Mouse (Mus musculus) liver, embryonic 11.5 days (tissue): ENCODE results near the gene R3hdm2. TPM values are rescaled to one million over a fixed set of nuclear protein-coding genes. Genes with fewer than 3 reads are reported as not detected.

Source experiments
- ATAC-seq: fragments of 200-750 bp; cut with Nextera tagmentation; replicated peaks from 2 replicates; pipeline ENCODE4 v1.8.0; 2017; ENCODE audit warnings: moderate number of reproducible peaks, mild to moderate bottlenecking, moderate TSS enrichment, moderate library complexity; ENCODE audit not compliant: low FRiP score
- DNase-seq: peaks from one replicate; pipeline ENCODE4 v3.0.0-alpha.2; 2017; ENCODE audit warnings: low spot score
- H3K27ac ChIP-seq: fragments of 300-500 bp; sonication (generic); 2 replicates; pipeline ENCODE4 v1.5.1; 2014; ENCODE audit warnings: mild to moderate bottlenecking, low read depth, low read length, control low read depth
- H3K27me3 ChIP-seq: fragments of 300-500 bp; sonication (generic); replicated peaks from 2 replicates; pipeline ENCODE4 v1.6.1; 2014; ENCODE audit warnings: low read length, mixed read lengths; ENCODE audit not compliant: control insufficient read depth, insufficient read depth
- H3K36me3 ChIP-seq: fragments of 300-500 bp; sonication (generic); 2 replicates; pipeline ENCODE4 v1.6.1; 2014; ENCODE audit warnings: mild to moderate bottlenecking, low read length, moderate library complexity, mixed read lengths; ENCODE audit not compliant: control insufficient read depth, insufficient read depth
- H3K4me1 ChIP-seq: fragments of 300-500 bp; sonication (generic); replicated peaks from 2 replicates; pipeline ENCODE4 v1.6.1; 2014; ENCODE audit warnings: low read length, mixed read lengths; ENCODE audit not compliant: control insufficient read depth, insufficient read depth
- H3K4me2 ChIP-seq: fragments of 300-500 bp; sonication (generic); 2 replicates; pipeline ENCODE4 v1.6.1; 2014; ENCODE audit warnings: mild to moderate bottlenecking, control low read depth, moderate library complexity
- H3K4me3 ChIP-seq: fragments of 300-500 bp; sonication (generic); 2 replicates; pipeline ENCODE4 v1.5.1; 2014; ENCODE audit warnings: low read depth, low read length, control low read depth
- H3K9ac ChIP-seq: fragments of 300-500 bp; sonication (generic); 2 replicates; pipeline ENCODE4 v1.6.1; 2014; ENCODE audit warnings: low read depth, low read length, control low read depth
- H3K9me3 ChIP-seq: fragments of 300-500 bp; sonication (generic); 2 replicates; pipeline ENCODE4 v1.6.1; 2016; ENCODE audit warnings: low read length, inconsistent platforms, mixed read lengths; ENCODE audit not compliant: control insufficient read depth
- WGBS: fragments of 180-500 bp; shearing (Covaris S2); extraction: QIAGEN DNeasy Blood & Tissue Kit; methylation state at CpG from one replicate; pipeline ENCODE4 v1.1.7; 2014; 5-methylcytosine and 5-hydroxymethylcytosine counted together
- polyA plus RNA-seq: library from polyadenylated mRNA; unstranded; fragments of >200 nt; fragmentation: Nextera tagmentation; extraction: Ambion mirVana; gene quantifications from 2 replicates; pipeline ENCODE4 v1.2.1, GENCODE M21; 2014

The R3hdm2 gene
- polyA plus RNA-seq, 1 experiment from 2014 or later, result 33.8 TPM

- Histone ChIP-seq H3K9ac (no peak overlapping the region), H3K9me3 (no peaks in the 10 kb centered on the region), H3K27me3 (peaks cover 93% of the 10 kb centered on the region), H3K27ac (no peak overlapping the region), H3K4me1 (peaks cover 10% of the 10 kb centered on the region), H3K36me3 (no peaks in the 10 kb centered on the region), H3K4me2 (no peak overlapping the region), H3K4me3 (no peak overlapping the region)
- 8% methylated on average over 17 of the region's 17 CpGs for WGBS
- ATAC-seq (no peak), DNase-seq (peak; percentile 36)
Observed at GRCm38 (mm10) chr10:127527481-127527880, 147.4 kb downstream of the R3hdm2 start.

DNA sequence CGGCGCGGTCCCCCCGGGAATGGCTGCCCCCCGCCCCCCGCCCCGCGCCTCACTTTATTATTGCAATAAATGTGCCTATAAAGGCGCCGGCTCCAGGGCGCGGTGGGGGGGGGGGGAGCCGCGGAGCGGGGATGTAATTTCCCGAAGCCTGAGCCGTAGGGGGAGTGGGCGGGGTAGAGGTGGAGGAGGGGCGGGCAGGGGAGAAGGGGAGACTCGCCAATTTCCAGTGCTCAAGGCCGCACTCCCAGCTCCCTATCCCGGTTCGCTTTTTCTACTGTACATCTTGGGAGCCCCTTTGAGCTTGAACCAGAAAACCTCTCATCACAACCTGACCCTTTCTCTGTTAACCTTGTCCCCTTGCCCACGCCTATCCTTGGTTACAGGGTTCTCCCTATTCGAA, 150.8 kb downstream of the R3hdm2 start:
- no peak overlapping the region for H3K27ac ChIP-seq
- no peak overlapping the region for H3K4me2 ChIP-seq
- peaks cover 100% of the 10 kb centered on the region for H3K27me3 ChIP-seq
- ATAC-seq, result no peak
- H3K4me3 ChIP-seq, result no peak overlapping the region
- H3K36me3 ChIP-seq, result no peaks in the 10 kb centered on the region
- 3% methylated on average over 25 of the region's 25 CpGs for WGBS
- no peak for DNase-seq
- peaks cover 16% of the 10 kb centered on the region for H3K4me1 ChIP-seq
- H3K9ac ChIP-seq, result no peak overlapping the region
- no peaks in the 10 kb centered on the region for H3K9me3 ChIP-seq

- Histone ChIP-seq H3K36me3 (no peaks in the 10 kb centered on the region), H3K9me3 (no peaks in the 10 kb centered on the region), H3K27ac (no peak overlapping the region), H3K27me3 (peaks cover 100% of the 10 kb centered on the region), H3K9ac (no peak overlapping the region), H3K4me3 (no peak overlapping the region), H3K4me2 (no peak overlapping the region), H3K4me1 (peaks cover 11% of the 10 kb centered on the region)
- ATAC-seq (no peak), DNase-seq (no peak)
- WGBS, result 2% methylated on average over 4 of the region's 4 CpGs
Observed at GRCm38 (mm10) chr10:127531548-127531947, 151.4 kb downstream of the R3hdm2 start.

- H3K27ac ChIP-seq, result no peak within 1 kb of the TSS
- ATAC-seq, result peak; percentile 16
Observed at GRCm38 (mm10) chr10:127534036-127534928, 154.2 kb downstream of the R3hdm2 start, which contains the start of gene Nxph4. TSS of gene Nxph4 (minus strand) at chr10:127534559.

DNA sequence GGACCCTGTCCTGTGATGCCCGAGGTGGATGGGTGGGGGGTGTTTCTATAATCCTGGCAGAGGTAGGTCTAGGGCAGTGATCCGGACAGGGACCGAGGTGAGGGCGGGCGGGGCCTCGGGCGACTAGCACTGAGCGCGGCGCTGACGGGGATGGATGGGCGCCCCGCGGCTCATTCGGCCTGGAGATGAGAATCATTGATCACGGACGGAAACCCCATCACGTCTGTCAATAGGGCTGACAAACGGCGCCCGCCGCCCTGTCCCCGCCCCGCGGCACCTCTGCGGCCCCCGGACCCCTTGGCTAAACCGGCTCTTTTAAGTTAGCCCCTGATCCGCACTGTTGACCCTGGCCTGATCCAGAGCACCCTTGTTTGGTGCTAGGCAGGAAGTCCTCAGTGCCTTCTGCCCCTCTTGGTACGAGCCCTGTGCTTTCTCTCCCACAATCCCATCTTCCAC, 154.8 kb downstream of the R3hdm2 start:
- Histone ChIP-seq H3K9ac (no peak overlapping the region), H3K4me3 (peak overlapping the region; percentile 45), H3K27ac (no peak overlapping the region), H3K4me2 (peak overlapping the region; percentile 69), H3K4me1 (peaks cover 11% of the 10 kb centered on the region), H3K27me3 (peaks cover 78% of the 10 kb centered on the region), H3K9me3 (no peaks in the 10 kb centered on the region), H3K36me3 (peaks cover 7% of the 10 kb centered on the region; the same call in 1 of the 2 replicates)
- ATAC-seq (0 out of 2 replicates have a peak, but pooled peaks have one; percentile 8), DNase-seq (no peak)
- WGBS, result 2% methylated on average over 30 of the region's 30 CpGs

More at GRCm38 (mm10) chr10:127534036-127534928, 154.2 kb downstream of the R3hdm2 start, which contains the start of gene Nxph4:
- Histone ChIP-seq H3K4me3 (peak within 1 kb of the TSS; percentile 45), H3K9me3 (no peaks in the 10 kb centered on the region), H3K4me1 (peaks cover 11% of the 10 kb centered on the region), H3K4me2 (peak within 1 kb of the TSS; percentile 69), H3K27me3 (peaks cover 83% of the 10 kb centered on the region), H3K36me3 (peaks cover 2% of the 10 kb centered on the region; the same call in 1 of the 2 replicates), H3K9ac (no peak within 1 kb of the TSS)
- no peak for DNase-seq
- under 1% methylated on average over 76 of the region's 78 CpGs for WGBS

DNA sequence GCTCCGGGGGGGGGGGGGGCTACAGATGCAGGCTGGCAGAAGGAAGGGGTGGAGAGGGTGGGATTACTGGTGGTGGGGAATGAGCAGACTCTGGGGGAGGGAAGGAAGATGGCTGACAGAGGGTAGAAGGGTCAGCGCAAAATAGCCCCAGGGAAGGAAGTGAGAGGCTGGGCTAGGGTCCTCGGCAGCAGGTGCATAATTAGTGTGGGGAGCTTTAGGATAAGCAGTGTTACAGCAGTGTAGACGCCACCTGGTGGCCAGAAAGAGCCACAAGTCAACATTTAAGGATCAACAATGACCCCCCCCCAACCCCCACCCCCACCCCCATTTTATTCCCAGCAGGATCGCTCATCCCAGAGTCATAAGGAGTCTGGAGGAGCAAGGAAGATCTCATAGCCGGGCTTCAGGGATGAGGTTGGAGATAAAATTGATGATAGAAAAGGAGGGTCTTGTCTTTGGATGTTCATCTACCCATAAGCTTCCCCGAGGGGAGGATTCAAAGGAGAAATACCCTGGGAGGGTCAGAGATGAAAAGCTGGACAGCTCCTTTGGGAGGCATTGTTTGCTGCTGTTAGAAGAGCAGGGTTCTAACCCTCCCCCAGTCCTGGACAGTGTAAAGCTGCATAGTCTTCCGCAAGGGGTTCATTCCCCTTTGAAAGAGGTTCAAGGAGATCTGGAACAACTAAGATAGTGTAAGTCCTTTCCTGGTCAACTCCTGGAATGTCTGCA, 156.6 kb downstream of the R3hdm2 start:
- ATAC-seq (no peak), DNase-seq (no peak)
- Histone ChIP-seq H3K9ac (no peak overlapping the region), H3K27ac (no peak overlapping the region), H3K4me3 (no peak overlapping the region), H3K36me3 (peaks cover 9% of the 10 kb centered on the region; the same call in 1 of the 2 replicates), H3K27me3 (peaks cover 60% of the 10 kb centered on the region), H3K4me2 (no peak overlapping the region), H3K4me1 (peaks cover 11% of the 10 kb centered on the region), H3K9me3 (no peaks in the 10 kb centered on the region)
- 15% methylated on average over 8 of the region's 8 CpGs for WGBS

DNA sequence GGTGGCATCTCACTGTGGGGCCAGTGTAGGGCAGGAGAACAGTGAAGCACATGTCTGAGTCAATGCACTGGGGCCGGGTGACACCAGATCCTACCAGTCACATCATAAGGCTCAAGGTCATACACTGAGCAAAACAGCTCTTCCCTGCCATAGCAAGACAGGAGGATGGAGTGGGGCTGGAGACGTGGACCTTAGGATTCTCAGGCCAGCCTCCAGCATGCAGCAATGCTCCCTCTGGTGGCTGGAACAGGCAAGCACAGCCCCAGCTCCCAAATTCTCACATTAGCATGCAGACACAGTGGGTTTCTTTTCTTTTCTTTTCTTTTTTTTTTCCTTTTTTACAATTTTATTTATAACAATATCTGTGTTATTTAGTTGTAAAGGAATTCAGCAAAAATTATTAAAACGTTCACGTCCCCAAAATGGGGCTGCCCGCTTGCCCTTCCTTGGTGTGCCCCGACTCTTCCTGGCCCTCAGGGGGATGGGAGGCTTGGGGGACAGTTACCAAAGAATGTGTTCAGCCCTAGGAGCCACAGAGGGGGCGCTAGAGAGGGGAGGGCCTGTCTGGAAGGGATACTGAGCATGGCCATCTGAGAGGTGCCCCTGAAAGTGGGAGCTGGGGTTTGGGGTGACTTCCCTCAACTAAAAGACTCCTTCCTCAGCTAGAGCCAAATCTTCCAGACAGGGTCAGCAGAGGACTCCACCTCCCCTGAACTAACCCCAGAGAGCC, 157.9 kb downstream of the R3hdm2 start:
- peaks cover 11% of the 10 kb centered on the region for H3K4me1 ChIP-seq
- no peak overlapping the region for H3K4me3 ChIP-seq
- H3K27me3 ChIP-seq, result peaks cover 48% of the 10 kb centered on the region
- WGBS, result 25% methylated on average over 7 of the region's 7 CpGs
- ATAC-seq (0 out of 2 replicates have a peak, but pooled peaks have one; percentile 12), DNase-seq (no peak)
- no peak overlapping the region for H3K4me2 ChIP-seq
- peaks cover 10% of the 10 kb centered on the region; the same call in 1 of the 2 replicates for H3K36me3 ChIP-seq
- no peaks in the 10 kb centered on the region for H3K9me3 ChIP-seq
- H3K9ac ChIP-seq, result no peak overlapping the region
- H3K27ac ChIP-seq, result no peak overlapping the region

DNA sequence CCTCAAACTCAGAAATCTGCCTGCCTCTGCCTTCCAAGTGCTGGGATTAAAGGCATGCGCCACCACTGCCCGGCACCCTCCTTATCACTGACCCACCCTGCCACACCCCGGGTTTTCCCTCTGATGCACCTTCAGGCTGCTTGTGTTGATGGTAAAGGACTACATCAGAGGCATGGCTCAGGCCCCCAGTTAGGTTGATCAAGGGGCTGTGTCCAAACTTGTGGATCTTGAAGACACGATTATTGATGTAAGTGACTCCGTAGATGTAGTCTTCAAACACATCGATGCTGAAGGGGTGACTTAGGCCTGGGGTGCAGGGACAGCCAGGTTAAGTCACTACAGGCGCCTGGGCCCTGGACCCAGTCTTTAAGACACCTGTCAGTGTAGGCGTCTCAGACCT, 161.4 kb downstream of the R3hdm2 start:
- Histone ChIP-seq H3K4me1 (no peaks in the 10 kb centered on the region), H3K9ac (no peak overlapping the region), H3K4me3 (no peak overlapping the region), H3K27ac (no peak overlapping the region), H3K36me3 (peaks cover 16% of the 10 kb centered on the region; the same call in 1 of the 2 replicates), H3K27me3 (peaks cover 13% of the 10 kb centered on the region), H3K4me2 (no peak overlapping the region), H3K9me3 (no peaks in the 10 kb centered on the region)
- DNase-seq, result no peak
- no peak for ATAC-seq
- 83% methylated on average over 8 of the region's 8 CpGs for WGBS
